Mouse (Mus musculus) liver, embryonic 14.5 days (tissue): ENCODE results near the gene Rufy4.

Source experiments
- CTCF ChIP-seq: IDR thresholded peaks from 2 replicates; pipeline ENCODE4 v1.5.1; 2016; ENCODE audit warnings: antibody characterized with exemption, low read depth, control low read depth
- EP300 ChIP-seq: IDR thresholded peaks from 2 replicates; pipeline ENCODE4 v1.6.1; 2016; ENCODE audit warnings: antibody characterized with exemption, low read depth

- TF ChIP-seq CTCF, result no peak
- no peak for TF ChIP-seq EP300
Measured at GRCm38 (mm10) chr1:74109670-74110069, 15.7 kb upstream of the Rufy4 start.
